9 mouse cellular contexts compared by ENCODE assay signal in genomic region chr19:37703902-37704509, GRCm38 (mm10). TPM values are rescaled to one million over a fixed set of nuclear protein-coding genes. Genes with fewer than 3 reads are reported as not detected.
DNase-seq lines count a peak whose midpoint lies in the region; ATAC-seq lines count a peak whose summit lies in the region.
"Had no signal": no experiment of that assay in that cellular context is flagged by ENCODE, and none has a peak within 500 bp of the region (broad histone marks: within the 10 kb centered on the region; RNA-seq: fewer than 3 reads in every experiment).

No protein-coding gene starts in this region.

- no peaks in the 10 kb centered on the region for H3K9me3 ChIP-seq in heart, embryonic 11.5 days (replicated peaks; ENCODE audit: control insufficient read depth, low read length)
- H3K9me3 ChIP-seq in limb, embryonic 13.5 days: no peaks in the 10 kb centered on the region
- no peaks in the 10 kb centered on the region for H3K9me3 ChIP-seq in stomach, embryonic 14.5 days (ENCODE audit: control insufficient read depth, low read depth, low read length)
- H3K9me3 ChIP-seq: megakaryocyte, embryonic 14.5 days had no signal

- DNase-seq in heart, adult 18-20 months: peak; percentile 45 to 84
- DNase-seq in cerebellum, adult 9-11 months: peak; percentile 7
- peak; percentile 66 to 78 for DNase-seq in frontal cortex, postnatal 25 days (ENCODE audit: low spot score in 2 of 2)
- peak; percentile 27 to 79 for DNase-seq in kidney, adult 8-10 months
- DNase-seq in naive thymus-derived CD4-positive, alpha-beta T cell, adult 2 months (ENCODE audit: low read depth): peak; percentile 57

- peaks cover 50% of the 10 kb centered on the region for H3K27me3 ChIP-seq in heart, embryonic 11.5 days (ENCODE audit: control insufficient read depth, insufficient read depth, low read length)
- peaks cover 51% of the 10 kb centered on the region for H3K27me3 ChIP-seq in limb, embryonic 13.5 days
- peaks cover 39% of the 10 kb centered on the region for H3K27me3 ChIP-seq in stomach, embryonic 14.5 days (ENCODE audit: control insufficient read depth, insufficient read depth, low read length)

- no peak overlapping the region for H3K27ac ChIP-seq in heart, embryonic 11.5 days (ENCODE audit: low read depth, low read length)
- no peak overlapping the region for H3K27ac ChIP-seq in limb, embryonic 13.5 days
- no peak overlapping the region for H3K27ac ChIP-seq in stomach, embryonic 14.5 days (ENCODE audit: low read length)

- H3K9ac ChIP-seq in heart, embryonic 11.5 days (ENCODE audit: low read depth, low read length): no peak overlapping the region
- no peak overlapping the region for H3K9ac ChIP-seq in limb, embryonic 13.5 days
- no peak overlapping the region for H3K9ac ChIP-seq in stomach, embryonic 14.5 days (replicated peaks; ENCODE audit: low read depth, low read length)

- no peaks in the 10 kb centered on the region for H3K36me3 ChIP-seq in heart, embryonic 11.5 days (ENCODE audit: control insufficient read depth, insufficient read depth, low read length)
- H3K36me3 ChIP-seq in limb, embryonic 13.5 days: no peaks in the 10 kb centered on the region
- no peaks in the 10 kb centered on the region for H3K36me3 ChIP-seq in stomach, embryonic 14.5 days (ENCODE audit: control insufficient read depth, insufficient read depth, low read length)

- H3K4me1 ChIP-seq in heart, embryonic 11.5 days (ENCODE audit: control insufficient read depth, insufficient read depth, low read length): 0 out of 2 replicates have a peak, but pooled peaks cover under 1% of the 10 kb centered on the region
- H3K4me1 ChIP-seq in limb, embryonic 13.5 days: peaks cover 2% of the 10 kb centered on the region
- no peaks in the 10 kb centered on the region for H3K4me1 ChIP-seq in stomach, embryonic 14.5 days (ENCODE audit: control insufficient read depth, insufficient read depth, low read length)

- ATAC-seq in heart, embryonic 11.5 days (replicated peaks; ENCODE audit: insufficient number of reproducible peaks, low FRiP score, low TSS enrichment): no peak
- peak; percentile 69; the same call in 1 of the 2 replicates for ATAC-seq in limb, embryonic 13.5 days (ENCODE audit: low FRiP score, low read depth)
- 0 out of 2 replicates have a peak, but pooled peaks have one; percentile 23 for ATAC-seq in stomach, embryonic 14.5 days (ENCODE audit: insufficient number of reproducible peaks, insufficient read depth, low FRiP score, low read depth)

- H3K4me2 ChIP-seq in heart, embryonic 11.5 days: no peak overlapping the region
- no peak overlapping the region for H3K4me2 ChIP-seq in limb, embryonic 13.5 days (replicated peaks)
- H3K4me2 ChIP-seq in stomach, embryonic 14.5 days (replicated peaks; ENCODE audit: low read depth, low read length): no peak overlapping the region

- no peak overlapping the region for H3K4me3 ChIP-seq in heart, embryonic 11.5 days (ENCODE audit: low read depth, low read length)
- H3K4me3 ChIP-seq in limb, embryonic 13.5 days: no peak overlapping the region
- H3K4me3 ChIP-seq in stomach, embryonic 14.5 days (ENCODE audit: low read depth, low read length): no peak overlapping the region
- H3K4me3 ChIP-seq: megakaryocyte, embryonic 14.5 days had no signal

- 8% methylated on average over 3 of the region's 3 CpGs for WGBS in heart, embryonic 11.5 days (ENCODE audit: insufficient replicate concordance)
- WGBS in limb, embryonic 13.5 days: 8% methylated on average over 3 of the region's 3 CpGs
- 9% methylated on average over 3 of the region's 3 CpGs for WGBS in stomach, embryonic 14.5 days

RNA-seq across cellular contexts. Expression of gene Cyp26a1, which starts 6.4 kb away (rescaled TPM):
- total RNA-seq in heart, adult 18-20 months (2021): not detected
- polyA plus RNA-seq in heart, embryonic 11.5 days (2014; fragmentation: Nextera tagmentation; extraction: Ambion mirVana): 0.57 and 0.59 TPM in 2 replicates
- polyA plus RNA-seq in limb, embryonic 13.5 days (2015; fragmentation: Nextera tagmentation; extraction: Ambion mirVana): 7.6 and 8.9 TPM in 2 replicates
- 9.9 and 12.9 TPM in 2 replicates for polyA plus RNA-seq in stomach, embryonic 14.5 days (2014; fragmentation: Nextera tagmentation; extraction: Ambion mirVana)

RNA-seq across cellular contexts. Expression of gene Cyp26c1, which starts 18.6 kb away (rescaled TPM):
- total RNA-seq in heart, adult 18-20 months (2021): under 1 TPM in 1 of 2 experiments, not detected in 1; 0.21 TPM
- not detected in 2 replicates for polyA plus RNA-seq in heart, embryonic 11.5 days (2014; fragmentation: Nextera tagmentation; extraction: Ambion mirVana)
- 0.14 and 0.24 TPM in 2 replicates for polyA plus RNA-seq in limb, embryonic 13.5 days (2015; fragmentation: Nextera tagmentation; extraction: Ambion mirVana)
- polyA plus RNA-seq in stomach, embryonic 14.5 days (2014; fragmentation: Nextera tagmentation; extraction: Ambion mirVana): 0.14 TPM in 1 of 2 replicates, not detected in the other

Comparison
In these comparisons a context has a peak if more than half of its experiments do, and no peak if none do; other contexts are left out.
1. DNase-seq: peak in every context shown above with its lines; median percentile 72 in frontal cortex, postnatal 25 days; 64 in heart, adult 18-20 months; 57 in naive thymus-derived CD4-positive, alpha-beta T cell, adult 2 months; 53 in kidney, adult 8-10 months; 7 in cerebellum, adult 9-11 months.